Mouse (Mus musculus) cerebellum, adult 2 months (tissue): ENCODE measurements around the gene Gpatch3.

Source experiments
- CTCF ChIP-seq: fragments of 200-500 bp; IDR thresholded peaks from 2 replicates; pipeline ENCODE4 v1.5.1; 2011; ENCODE audit warnings: low read depth, mild to moderate bottlenecking, control low read depth, low read length, moderate library complexity, borderline replicate concordance; ENCODE audit not compliant: insufficient read depth
- POLR2A ChIP-seq: fragments of 200-500 bp; IDR thresholded peaks from 2 replicates; pipeline ENCODE4 v1.6.1; 2011; ENCODE audit warnings: low read length, control low read depth, borderline replicate concordance; ENCODE audit not compliant: insufficient read depth

- no peak for TF ChIP-seq POLR2A
- peak; percentile 47; the same call in 1 of the 2 replicates for TF ChIP-seq CTCF
Observed at GRCm38 (mm10) chr4:133601721-133602218, 27.2 kb downstream of the Gpatch3 start, which contains the start of gene Sfn.
